Mouse (Mus musculus) embryo, embryonic 10 days (tissue): ENCODE results near the gene Tmem88.

Experiments used
- DNase-seq: peaks from one replicate; pipeline ENCODE4 v3.0.0-alpha.2; 2015; ENCODE audit warnings: low spot score

The Tmem88 gene

DNA sequence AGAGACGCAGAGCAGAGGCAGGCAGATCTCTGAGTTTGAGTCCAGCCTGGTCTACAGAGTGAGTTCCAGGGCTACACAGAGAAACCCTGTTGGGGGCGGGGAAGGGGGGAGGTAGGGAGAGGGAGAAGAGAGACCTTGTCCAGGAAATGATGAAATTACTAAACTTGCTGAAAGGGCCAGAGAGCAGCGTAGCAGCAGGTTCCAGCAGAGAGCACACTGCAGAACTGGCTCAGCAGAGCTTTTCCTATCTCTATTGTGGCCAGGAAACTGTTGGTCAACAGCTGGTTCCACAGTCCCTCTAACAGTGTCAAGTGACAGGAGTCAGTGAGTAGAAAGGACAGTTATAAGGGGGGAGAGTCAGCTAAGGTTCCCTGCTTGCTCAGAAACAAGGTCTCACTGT is 18.4 kb downstream of the Tmem88 start:
- DNase-seq: no peak

DNA sequence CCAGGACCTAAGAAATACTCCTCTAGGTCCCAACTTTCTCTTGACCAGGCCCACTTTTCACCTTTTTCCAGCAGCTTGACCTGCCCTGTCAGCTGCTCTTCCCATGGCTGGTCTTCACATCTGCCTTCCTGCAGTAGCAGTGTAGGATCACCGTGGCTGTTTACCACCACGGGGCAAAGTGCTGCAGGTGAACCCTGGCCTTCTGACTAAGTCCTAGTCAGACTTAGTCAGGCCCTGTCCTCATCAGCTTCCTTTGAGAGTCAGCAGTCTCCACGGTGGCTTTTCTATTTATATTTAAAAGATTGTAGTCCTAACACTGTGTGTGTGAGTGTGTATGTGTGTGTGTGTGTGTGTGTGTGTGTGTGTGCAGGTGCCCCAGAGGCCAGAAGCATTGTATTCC is 20.3 kb downstream of the Tmem88 start:
- DNase-seq: no peak

DNA sequence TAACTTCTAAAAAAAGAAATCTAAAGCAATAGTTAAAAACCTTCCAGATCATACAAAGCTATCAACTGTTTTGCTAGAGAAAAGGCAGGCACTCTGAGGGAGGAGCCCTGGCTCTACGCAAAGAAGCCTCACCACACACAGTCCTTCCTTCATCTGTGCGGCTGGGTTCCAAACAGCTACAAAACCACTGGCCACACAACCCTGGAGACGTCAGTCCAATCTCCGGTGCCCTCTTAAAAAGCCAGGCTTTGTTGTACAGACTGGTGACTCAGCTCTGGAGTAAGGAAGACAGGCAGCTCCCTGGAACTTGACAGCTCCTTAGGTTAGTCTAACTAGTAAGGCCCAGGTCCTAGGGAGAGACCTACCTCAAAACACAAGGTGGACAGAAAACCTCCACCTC is 22.4 kb downstream of the Tmem88 start:
- no peak for DNase-seq

DNA sequence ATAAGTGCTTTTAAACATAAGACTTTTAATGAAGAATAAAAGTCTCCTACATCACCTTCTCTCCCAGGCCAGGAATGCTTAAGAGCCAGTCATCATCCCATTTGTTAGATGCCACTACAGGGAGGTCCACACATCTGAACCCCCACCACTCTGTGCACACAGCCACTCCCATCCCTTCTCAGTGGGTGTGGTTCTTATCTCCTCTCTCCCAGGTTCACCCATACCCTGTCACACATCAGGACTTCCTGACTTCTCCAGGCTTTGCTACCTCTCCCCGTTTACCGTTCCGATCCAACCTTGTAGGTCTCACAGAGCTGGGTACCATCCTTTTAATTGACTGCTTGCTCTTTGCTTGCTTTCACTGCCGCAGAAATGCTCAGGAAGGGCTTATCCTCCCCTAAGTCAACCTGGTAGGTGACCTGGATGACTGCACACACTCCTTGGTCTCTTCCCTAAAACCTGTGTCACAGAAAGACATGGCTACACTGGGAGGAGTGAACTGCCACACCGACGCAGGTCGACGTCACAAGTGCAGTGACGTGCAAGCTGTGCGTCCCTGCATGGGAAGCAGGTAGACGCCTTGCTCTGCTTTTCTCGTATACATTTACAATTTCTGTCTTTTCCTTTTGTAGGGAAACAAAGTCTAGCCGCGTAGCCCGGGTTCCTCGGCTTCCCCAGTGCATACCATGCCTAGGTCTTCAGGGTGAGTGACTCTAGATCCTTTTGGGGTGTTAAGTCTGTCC is 24.6 kb downstream of the Tmem88 start:
- DNase-seq: no peak

DNA sequence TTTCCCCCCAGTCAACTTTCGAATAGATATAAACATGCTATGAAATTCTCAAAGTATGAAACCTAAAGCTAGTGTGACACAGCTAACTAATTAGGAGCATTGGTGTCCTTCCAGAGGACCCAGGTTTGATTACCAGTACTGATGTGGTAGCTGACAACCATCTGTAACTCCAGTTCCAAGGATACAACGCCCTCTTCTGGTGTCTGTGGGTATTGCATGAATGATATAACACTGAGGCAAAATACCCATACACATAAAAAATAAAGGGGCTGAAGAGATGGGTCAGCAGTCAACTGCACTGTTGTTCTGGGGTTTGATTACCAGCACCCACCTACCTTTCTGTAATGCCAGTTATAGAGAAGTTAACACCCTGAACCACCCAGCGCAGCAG is 25.3 kb downstream of the Tmem88 start:
- DNase-seq: no peak

DNA sequence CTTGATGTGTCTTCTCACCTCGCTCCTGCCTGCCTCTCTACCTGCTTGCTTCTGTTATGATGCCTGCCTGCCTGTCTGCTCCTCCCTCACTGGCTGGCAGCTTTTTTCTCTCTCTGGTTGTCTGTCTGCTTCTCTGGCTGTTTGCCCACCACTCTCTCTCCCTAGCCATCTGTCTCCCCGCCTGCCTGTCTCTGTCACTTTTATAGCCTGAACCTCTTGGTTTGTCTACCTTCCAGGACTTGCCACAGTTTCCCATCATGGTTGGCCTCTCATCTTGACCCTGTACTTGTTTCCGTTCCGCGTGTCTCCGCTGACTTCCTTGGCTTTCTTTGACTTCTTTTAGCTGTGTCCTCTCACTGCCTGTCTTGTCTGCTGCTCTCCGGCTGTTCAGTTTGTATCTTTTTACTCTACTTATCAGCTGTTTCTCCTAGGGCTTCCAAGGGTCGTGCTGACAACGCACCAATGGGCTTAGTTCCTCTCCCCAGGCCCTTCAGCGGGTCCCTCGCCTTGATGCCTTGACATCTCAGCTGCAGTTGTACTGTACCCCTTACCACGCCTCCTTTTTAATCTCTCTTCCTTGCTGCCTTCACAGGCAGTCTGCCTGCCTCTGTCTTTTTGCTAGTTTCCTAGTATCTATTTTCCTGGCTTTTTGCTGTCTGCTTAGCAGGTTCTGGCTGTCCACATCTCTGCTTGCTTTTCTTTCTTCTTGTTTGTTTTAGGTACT is 25.8 kb downstream of the Tmem88 start:
- peak; percentile 37 for DNase-seq

DNA sequence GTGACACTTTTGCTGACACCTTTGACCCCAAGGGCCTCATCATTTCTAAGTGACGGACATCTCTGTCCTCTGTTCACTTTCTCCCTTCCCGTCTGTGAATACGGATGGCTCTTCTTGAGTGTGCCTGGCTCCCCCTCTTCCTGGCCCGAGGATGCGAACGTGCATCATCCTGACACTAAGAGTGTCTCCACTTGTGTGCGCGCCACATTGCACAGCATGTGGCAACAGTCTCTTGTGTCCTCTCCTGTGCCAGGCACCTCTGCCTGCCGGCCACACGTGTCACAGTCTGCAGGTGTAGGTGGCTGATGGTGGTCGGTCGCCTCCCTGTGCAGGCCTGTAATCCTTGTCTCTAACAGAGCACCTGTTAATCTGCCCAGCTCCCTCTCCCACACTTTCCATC is 26.4 kb downstream of the Tmem88 start:
- peak; percentile 40 for DNase-seq

DNA sequence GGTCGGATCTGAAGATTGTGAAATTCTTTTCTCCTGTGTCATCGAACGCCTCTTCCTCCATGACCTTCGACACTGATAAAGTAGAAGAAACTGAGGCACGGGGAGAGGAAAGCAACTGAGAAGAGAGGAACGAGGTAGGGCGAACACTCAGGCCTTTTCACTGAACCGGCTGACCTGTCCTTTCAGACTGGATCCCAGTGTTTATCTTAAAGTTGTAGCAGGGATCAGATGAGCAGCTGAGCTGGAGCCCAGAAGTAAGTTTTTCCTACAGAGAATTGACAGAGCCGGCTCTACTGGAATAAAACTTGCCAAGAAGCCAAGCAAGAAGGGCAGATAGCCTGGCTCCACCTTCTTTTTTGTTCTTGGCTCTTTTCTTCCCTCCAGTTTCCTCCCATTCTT is 27.2 kb downstream of the Tmem88 start:
- no peak for DNase-seq

DNA sequence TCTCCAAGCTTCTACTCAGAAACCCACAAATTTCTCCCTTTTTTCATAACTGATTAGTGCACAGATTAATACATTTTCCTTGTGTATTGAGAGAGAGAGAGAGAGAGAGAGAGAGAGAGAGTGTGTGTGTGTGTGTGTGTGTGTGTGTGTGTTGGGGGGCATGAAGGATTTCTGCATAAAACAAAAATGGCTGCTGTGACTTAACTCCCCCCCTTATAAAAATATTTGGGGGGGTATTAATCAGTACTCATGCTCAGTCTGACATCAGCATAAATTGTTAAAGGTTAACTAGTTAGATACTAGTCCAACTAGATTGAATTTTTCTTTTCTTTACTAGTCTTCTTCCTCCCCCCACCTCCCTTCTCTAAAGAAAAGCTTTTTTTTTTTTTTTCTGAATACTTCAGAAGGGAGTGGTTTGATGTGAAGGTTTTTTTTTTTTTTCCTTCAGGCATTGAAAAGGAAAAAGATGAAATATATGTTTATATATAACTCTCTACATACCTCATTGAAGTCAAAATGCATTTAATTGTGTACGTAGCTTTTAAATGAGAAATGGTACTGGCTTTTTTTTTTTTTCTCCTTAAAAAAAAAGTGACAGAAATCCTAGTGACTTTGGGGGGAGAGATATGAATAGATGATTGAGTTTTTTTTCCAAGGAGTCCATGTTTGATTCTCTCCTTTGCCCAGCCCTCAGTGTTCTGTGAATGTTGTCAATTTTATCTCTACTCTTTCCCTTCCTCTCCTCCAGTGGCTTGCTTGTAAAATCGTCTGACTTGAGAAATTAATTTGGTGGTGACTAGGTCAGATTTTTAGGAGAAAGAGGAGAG is 27.8 kb downstream of the Tmem88 start:
- no peak for DNase-seq

DNA sequence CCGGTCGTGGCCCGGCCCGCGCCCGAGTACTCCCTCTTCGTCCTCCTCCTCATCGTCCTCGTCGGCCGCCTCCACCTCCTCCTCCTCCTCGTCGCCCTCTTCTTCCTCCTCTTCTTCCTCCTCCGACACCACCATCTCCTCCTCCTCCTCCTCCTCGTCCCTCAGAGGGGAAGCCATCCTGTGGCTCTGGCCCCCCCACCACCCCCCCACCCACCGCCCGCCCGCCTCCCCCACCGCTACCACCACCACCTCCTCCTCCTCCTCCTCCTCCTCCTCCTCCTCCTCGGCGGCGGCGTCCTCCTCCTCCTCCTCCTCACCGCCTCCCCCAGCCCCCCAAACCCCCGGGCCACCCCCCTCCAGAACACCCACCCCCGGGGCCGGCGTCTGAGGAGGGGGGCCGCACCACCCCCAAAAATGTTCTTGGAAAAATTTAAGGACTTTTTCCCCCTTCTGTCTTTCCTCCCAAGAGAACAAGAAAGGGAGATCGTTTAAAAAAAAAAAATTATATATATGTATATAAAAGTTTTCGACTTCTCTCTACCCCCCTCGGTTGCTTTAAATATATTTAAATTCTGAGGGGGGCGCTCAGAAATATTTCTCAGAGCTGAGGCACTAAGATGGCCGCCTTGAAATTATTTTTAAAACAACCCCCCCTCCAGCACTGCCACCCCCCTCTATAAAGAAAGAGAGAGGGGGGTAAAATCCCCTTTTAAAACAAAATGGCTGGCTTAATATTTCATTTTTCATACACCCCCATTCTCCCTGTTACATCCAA is 28.6 kb downstream of the Tmem88 start, which contains the start of gene Chd3:
Gene Chd3, minus strand, starts transcription at position 192 of the 775 bp plus-strand sequence.
- DNase-seq: peak; percentile 57

DNA sequence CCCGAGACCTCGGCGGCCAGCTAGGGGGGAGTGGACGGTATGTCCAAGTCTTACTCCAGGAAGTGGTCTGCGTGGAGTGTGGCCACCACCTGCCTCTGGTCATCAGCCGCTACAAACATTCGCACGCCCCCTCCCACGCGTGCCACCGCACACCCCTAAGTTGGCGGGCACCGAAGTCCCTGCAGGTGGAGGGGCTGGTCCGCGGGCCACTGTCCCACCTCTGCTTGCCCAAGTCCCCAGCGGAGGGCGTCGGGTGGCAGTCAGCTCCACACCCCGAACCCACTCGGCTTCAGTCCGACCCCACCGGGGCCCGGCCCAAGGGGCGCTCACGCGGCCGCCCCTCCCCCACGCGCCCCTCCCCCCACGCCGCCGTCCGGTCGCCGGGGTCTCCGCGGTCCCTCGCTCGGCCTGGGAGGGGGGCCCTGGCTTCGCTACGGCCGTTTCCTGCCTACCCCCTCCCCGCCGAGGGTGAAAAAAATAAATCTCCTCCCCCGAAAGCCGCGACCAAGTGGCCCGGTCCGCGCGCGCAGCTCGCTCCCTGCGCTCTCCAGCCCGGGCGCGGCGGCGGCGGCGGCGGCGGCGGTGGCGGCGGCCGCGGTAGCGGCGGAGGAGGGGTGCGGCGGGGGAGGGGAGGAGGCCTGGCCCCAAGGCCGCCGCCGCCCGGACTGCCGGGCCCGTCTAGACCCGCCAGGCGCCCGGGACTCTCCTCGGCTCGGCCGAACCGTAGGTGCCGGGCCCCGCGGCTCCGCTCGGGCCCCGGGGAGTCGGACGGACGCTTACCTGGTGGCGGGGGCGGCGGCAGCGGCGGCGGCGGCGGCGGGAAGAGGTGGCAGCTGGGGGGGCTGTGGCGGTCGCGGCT is 29.4 kb downstream of the Tmem88 start:
- DNase-seq: peak; percentile 59

DNA sequence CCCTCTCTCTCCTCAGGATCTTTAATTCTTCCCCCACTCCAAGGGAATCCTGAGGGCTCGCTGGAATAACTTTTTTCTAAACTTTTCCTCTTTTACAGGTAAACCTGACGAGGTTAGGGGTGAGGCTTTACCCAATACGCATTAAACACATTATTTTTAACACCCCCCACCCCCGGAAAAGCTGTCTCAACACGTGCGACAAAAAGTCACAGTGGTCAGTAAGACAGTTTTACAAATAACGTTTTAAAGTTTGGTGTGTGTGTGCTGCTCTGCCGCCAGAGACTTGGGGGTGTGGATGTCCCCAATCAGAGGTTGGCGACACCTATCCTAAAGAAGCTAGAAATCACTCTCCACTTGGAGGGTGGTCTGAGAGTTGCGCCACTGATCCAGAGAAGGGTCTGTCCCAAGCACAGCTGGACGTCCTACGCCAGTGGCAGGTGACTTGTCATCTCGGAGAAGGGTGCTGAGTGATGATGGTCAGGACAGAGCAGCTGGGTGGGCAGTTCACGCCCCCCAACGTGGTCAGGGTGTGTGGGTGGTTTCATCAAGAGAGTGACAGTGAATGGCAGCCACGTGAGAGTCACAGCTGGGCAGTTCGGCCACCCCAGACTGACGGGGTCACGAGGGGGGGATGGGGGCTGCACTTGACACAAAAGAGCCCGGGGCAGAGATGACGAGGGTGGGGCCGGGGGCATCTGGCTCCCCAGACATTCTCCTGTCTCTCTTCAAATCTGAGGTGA is 30.2 kb downstream of the Tmem88 start:
- peak; percentile 79 for DNase-seq

DNA sequence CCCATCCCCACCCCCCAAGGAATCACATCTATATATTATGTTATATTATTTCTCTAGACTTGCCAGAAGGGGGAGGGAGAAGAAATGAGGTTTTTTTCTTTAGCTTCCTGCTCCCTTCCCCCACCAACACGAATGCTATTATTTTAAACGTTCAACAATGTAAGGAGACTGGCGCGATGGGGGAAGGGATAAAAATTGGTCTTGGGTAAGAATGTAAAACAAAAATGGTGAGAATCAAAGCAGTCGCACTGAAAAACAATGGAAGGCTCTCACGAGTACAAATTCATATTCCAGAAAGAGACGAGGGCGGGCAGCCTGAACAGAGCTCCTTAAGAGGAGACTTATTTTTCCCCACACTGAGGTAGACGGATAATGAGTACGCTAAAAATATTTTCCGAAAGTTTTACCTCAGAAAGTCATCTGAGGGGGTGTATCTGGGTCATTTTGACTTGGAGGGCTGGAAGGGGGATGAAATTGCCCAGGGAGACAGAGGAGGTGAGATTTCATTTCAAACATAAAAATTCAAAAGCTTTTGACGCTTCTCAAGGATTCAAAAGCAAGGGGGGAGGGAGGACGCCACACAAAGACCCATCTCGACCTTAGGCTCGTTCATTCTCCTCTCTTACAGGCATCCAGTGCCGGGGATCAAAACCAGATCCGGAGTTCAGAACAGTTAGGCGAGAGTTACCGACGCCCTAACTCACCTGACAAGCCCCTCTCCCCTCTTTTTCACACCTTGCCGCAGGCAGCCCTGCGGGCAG is 31.0 kb downstream of the Tmem88 start:
- peak; percentile 72 for DNase-seq

DNA sequence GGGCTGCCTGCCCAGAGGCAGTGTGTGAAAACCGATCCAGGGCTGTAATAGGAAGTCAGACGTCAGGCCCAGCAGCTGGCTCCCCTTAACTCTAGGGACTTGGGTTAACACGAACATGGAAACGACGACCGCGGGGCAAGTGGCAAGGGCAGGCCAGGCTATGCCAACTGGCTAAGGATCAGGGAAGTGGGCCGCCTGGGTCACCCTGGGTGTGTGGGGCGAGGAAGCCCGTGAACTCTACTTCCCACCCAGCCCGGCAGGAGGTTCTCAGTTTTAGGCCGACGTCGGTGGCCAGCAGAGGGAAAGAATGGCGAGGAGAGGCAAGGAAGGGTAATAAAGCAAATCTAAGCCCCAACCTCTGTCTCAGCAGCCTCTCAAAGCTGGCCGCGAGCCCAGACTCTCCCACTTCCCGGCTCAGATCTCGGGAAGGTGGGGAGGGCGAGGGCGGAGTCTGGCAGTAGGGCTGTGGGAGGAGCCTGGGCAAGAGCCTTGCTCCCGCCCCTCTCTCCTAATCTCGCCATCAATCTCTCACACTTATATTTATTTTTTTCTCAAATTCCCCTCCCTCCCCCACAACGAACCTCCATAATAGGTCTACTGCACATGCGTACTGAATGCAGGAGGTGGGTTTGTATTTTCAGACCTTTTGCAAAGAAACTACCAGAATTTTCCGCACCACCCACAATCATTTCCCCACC is 31.7 kb downstream of the Tmem88 start:
- DNase-seq: peak; percentile 90

DNA sequence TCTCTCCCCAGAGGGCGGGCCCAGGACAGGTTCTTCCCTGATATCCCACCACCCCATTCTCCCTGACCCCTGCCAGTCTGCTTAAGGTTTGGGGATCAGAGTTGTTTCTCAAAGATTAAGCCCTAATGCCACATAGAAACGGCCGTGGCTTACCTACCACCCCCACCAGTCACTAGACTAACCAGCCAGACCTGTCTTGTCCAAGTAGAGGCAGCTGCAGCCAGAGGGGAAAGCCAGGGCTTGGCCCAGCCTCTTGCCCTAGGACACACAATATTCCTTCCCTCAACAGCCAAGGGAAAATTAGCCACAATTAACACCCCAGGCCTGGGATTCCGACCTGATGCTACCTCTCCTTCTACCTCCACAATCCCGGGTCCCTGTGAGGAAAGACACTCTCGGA is 32.3 kb downstream of the Tmem88 start:
- DNase-seq: peak; percentile 34

DNA sequence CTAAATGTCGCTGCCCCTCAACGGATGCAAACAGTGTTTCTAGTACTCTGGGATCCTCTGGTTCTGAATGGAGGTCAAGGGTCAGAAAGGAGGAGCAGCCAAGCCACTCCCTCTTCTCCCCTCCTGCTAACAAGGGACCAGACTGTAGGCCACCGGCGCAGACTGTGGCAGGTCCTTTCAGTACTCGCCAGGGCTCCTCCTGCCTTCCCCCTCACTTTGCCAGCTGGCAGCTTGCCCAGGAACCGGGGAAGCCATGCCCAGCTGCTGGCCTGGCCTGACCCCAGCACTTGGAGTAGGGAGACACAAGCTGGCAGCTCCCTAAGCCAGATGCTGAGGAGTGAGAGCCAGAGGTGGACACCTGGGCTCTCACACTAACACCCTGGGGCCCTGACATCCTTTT is 33.1 kb downstream of the Tmem88 start:
- DNase-seq: peak; percentile 88

DNA sequence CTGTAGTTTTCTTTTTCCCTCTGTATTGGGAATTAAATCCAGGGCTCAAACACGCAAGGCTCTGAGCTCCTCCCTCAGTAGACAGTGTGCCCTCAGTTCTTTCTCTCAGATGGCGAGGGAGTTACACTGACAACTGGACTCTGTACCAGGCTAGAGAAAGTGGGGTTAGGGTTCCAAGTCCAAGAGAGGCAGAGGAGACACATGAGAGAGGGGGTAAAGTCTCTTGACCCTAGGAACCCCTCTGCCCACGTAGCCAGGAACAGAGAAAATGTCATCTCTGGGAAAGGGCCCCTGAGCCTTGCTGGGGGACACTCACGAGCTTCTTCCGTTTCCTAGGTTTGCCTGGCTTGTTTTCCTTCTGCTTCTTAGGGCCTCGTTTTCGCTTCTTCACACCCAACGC is 33.7 kb downstream of the Tmem88 start:
- DNase-seq: no peak

DNA sequence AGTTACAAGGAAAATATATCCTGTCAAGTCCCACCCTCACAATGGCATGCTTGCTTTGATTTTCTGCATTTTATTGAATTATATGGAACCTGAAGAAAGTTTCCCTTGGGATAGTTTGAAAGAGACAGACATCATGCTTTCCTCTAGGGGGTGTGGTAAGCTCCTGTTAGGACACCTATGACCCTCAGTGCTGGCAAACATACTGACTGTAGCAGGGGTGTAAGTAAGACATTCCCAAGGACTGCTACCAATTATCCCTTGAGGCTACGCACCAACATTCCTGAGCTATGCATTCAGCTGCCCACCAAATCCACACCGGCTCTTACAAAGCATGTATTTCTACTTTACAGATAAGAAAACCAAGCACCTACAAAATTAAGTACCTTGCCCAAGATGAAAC is 35.6 kb downstream of the Tmem88 start:
- DNase-seq: peak; percentile 57

DNA sequence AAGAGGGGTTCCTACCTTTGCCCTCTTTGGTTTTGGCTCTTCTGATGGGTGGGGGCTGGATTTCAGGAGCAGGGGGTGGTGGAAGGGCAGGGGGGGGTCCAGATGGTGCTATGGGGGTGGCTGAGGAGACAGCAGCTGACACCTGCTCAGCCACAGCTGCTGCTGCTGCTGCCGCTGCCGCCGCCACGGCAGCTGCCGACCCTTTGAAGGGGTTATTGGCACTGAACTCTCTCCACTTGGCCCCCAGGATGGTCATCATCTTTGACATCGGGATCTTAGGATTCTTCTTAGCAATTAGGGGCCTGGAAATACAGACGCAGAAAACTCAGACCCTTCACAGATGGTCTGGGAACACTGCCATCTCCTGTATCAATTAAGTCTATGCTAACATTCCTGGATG is 36.0 kb downstream of the Tmem88 start:
- no peak for DNase-seq
